Mouse (Mus musculus): ENCODE data around the gene Dlg2.

Dlg2 gene

GRCm38 (mm10) chr7:92396783-92397182 lies 1920.3 kb downstream of the Dlg2 start:
- DNase-seq (ENCODE audit: low spot score) = no peak

GRCm38 (mm10) chr7:92398841-92399240 lies 1922.4 kb downstream of the Dlg2 start:
- no peak for DNase-seq (ENCODE audit: low spot score)

GRCm38 (mm10) chr7:92400551-92400950 lies 1924.1 kb downstream of the Dlg2 start:
- no peak for DNase-seq (ENCODE audit: low spot score)

GRCm38 (mm10) chr7:92401001-92401688 lies 1924.7 kb downstream of the Dlg2 start:
- DNase-seq (ENCODE audit: low spot score) = no peak

- no peak for DNase-seq (ENCODE audit: low spot score)
These were observed 1932.0 kb downstream of the Dlg2 start for GRCm38 (mm10) chr7:92408479-92408878.

- DNase-seq (ENCODE audit: low spot score) = no peak
These were observed 1944.0 kb downstream of the Dlg2 start for GRCm38 (mm10) chr7:92420474-92420873.

GRCm38 (mm10) chr7:92423017-92423416 lies 1946.5 kb downstream of the Dlg2 start:
- no peak for DNase-seq (ENCODE audit: low spot score)

GRCm38 (mm10) chr7:92424703-92425102 lies 1948.2 kb downstream of the Dlg2 start:
- DNase-seq (ENCODE audit: low spot score) = no peak

GRCm38 (mm10) chr7:92427280-92427679 lies 1950.8 kb downstream of the Dlg2 start:
- no peak for DNase-seq (ENCODE audit: low spot score)

GRCm38 (mm10) chr7:92428629-92429028 lies 1952.2 kb downstream of the Dlg2 start:
- DNase-seq (ENCODE audit: low spot score) = no peak

- no peak for DNase-seq (ENCODE audit: low spot score)
These were observed 1953.8 kb downstream of the Dlg2 start for GRCm38 (mm10) chr7:92430254-92430653.

- no peak for DNase-seq (ENCODE audit: low spot score)
These were observed 1960.7 kb downstream of the Dlg2 start for GRCm38 (mm10) chr7:92437168-92437567.

- no peak for DNase-seq (ENCODE audit: low spot score)
These were observed 1963.3 kb downstream of the Dlg2 start for GRCm38 (mm10) chr7:92439503-92440487.

- DNase-seq (ENCODE audit: low spot score) = no peak
These were observed 1965.1 kb downstream of the Dlg2 start for GRCm38 (mm10) chr7:92441611-92442010.

GRCm38 (mm10) chr7:92442082-92442481 lies 1965.6 kb downstream of the Dlg2 start:
- no peak for DNase-seq (ENCODE audit: low spot score)

GRCm38 (mm10) chr7:92447938-92448337 lies 1971.5 kb downstream of the Dlg2 start:
- DNase-seq (ENCODE audit: low spot score) = no peak

GRCm38 (mm10) chr7:92448782-92449575 lies 1972.5 kb downstream of the Dlg2 start:
- DNase-seq (ENCODE audit: low spot score) = no peak

GRCm38 (mm10) chr7:92454176-92454575 lies 1977.7 kb downstream of the Dlg2 start:
- no peak for DNase-seq (ENCODE audit: low spot score)

- DNase-seq (ENCODE audit: low spot score) = peak; percentile 9
These were observed 1979.5 kb downstream of the Dlg2 start for GRCm38 (mm10) chr7:92455927-92456326.

- DNase-seq (ENCODE audit: low spot score) = peak; percentile 39
These were observed 1981.3 kb downstream of the Dlg2 start for GRCm38 (mm10) chr7:92457791-92458190.

GRCm38 (mm10) chr7:92458308-92458707 lies 1981.8 kb downstream of the Dlg2 start:
- DNase-seq (ENCODE audit: low spot score) = no peak

- no peak for DNase-seq (ENCODE audit: low spot score)
These were observed 1984.1 kb downstream of the Dlg2 start for GRCm38 (mm10) chr7:92460578-92460977.

Data from embryo, embryonic 10 days (tissue).